Mouse (Mus musculus) T-helper 1 cell (primary cell): ENCODE measurements around the gene Vps13c.

Experiments used
- in situ Hi-C: fragments of 300-600 bp; cut with MboI, MseI; formaldehyde crosslinking; loops from one replicate; pipeline ENCODE4 v1.15.1; 2025; ENCODE audit warnings: high pct_unique_total_duplicates

The Vps13c gene

GRCm38 (mm10) chr9:67839981-67840859 is at the start of gene Vps13c:
TSS of gene Vps13c (plus strand) at chr9:67840396.
- in situ Hi-C loops = no loop called here

GRCm38 (mm10) chr9:67792405-67792804 is 47.8 kb upstream of the Vps13c start:
- in situ Hi-C loops = no loop called here

GRCm38 (mm10) chr9:67793501-67793900 is 46.7 kb upstream of the Vps13c start:
- in situ Hi-C loops = no loop called here

DNA sequence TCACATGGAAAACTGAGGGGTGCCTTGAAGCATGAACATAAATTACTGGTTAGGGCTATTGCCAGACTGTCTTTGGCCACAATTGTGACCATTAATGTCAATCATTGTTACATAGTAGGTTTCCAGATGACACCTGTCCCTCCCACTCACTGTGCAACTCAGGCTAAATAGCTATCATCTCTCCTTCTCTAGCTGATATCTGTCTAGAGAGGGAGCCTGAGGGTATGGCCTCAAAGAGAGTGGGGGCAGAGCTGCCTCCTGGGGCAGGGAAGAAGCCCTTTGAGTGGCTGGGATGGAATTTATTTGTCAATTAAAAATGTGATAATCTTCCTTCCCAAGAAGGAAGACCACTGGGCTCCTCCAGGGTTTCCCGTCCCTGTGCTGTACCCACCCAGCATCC is 46.0 kb upstream of the Vps13c start:
- in situ Hi-C loops = no loop called here

DNA sequence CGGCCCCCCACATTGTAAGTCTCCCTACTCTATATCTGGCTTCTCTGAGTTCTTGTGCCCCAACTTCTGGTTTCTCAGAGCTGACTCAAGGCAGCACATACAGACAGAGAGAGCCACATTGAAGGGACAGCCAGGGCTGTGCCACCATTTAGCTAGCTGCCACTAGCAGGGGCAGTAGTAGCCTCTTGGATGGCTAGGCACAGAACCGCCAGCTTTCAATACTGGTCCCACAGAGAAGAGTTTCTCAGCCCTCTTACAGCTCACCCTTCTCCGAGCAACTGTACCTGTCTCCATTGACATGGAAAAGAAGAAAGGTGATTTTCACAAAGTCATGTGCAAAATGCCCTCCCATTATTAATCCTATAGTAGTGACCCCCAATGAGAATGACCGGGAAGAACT is 45.5 kb upstream of the Vps13c start:
- in situ Hi-C loops = no loop called here

- in situ Hi-C loops = no loop called here
These were observed 45.0 kb upstream of the Vps13c start for GRCm38 (mm10) chr9:67795205-67795675.

DNA sequence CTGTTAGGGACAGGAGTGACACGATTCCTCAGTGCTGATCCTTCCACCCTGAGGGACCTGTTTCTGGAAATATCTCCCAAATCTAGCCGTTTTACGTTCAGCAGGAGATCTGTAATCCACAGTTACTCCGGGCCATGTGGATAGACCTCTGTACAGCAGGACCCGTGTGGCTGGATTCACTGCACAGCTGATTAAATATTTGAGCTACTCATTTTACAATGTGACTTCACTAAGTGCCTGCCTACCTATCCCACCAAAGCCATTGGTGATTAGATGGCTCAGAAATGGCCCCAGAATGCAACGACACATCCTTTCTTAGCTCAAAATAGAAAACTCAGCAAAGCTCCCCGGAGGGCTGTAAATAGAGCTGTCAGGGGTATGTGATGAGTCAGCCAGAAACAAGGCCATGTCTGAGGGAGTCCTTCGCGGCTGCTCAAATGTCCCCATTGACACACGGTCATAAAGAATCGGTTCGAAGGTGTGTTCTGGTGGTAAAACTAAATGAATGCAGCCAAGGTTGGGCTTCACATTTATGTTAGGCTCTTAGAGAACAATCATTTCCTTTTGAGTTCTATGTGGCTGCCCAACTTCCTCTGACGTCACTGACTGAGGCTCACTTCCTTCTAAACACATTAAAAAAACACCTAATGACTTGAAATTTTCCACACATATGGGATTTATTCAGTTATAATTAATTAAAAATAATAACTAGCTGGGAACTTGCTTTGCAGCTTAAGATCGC is 40.9 kb upstream of the Vps13c start:
- in situ Hi-C loops = no loop called here

- in situ Hi-C loops = loop anchor here (5.0 kb wide), 1 partner anchor 90 kb away; no protein-coding TSS in a partner anchor
These were observed 38.0 kb upstream of the Vps13c start for GRCm38 (mm10) chr9:67802241-67802640.

GRCm38 (mm10) chr9:67807000-67807399 is 33.2 kb upstream of the Vps13c start:
- in situ Hi-C loops = no loop called here

DNA sequence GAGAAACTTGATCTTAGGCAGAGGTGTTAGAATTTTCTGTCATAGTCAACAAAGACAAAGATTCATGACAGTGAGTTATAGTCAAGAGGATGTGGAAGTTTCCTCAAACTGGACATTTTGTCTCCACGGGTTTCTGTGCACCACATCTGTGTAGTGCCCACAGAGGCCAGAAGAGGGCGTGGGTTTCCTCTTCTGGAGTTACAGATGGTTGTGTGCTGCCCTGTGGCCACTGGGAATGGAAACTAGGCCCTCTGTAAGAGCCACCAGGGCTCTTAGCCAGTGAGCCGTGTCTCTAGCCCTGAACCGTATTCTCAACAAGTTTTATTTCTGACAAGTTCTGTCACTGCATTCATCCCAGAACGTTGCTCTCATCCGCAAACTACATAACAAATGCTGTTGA is 29.7 kb upstream of the Vps13c start:
- in situ Hi-C loops = no loop called here

- in situ Hi-C loops = no loop called here
These were observed 29.1 kb upstream of the Vps13c start for GRCm38 (mm10) chr9:67811116-67811515.

DNA sequence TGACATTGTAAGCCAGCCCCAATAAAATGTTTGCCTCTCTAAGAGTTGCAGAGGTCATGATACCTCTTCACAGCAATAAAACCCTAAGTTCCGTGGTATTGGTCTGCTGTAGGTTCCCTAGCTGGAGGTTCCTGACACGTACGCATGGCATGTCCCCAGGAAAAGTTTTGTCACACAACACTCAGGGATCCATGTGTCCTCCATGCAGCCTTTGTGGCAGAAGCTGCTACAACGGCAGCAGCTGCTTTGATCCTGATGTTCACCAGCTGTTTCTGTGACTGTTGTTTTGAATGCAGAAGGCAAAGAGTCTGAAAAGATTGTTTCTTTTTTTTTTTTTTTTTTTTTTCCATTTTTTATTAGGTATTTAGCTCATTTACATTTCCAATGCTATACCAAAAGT is 27.0 kb upstream of the Vps13c start:
- in situ Hi-C loops = no loop called here

DNA sequence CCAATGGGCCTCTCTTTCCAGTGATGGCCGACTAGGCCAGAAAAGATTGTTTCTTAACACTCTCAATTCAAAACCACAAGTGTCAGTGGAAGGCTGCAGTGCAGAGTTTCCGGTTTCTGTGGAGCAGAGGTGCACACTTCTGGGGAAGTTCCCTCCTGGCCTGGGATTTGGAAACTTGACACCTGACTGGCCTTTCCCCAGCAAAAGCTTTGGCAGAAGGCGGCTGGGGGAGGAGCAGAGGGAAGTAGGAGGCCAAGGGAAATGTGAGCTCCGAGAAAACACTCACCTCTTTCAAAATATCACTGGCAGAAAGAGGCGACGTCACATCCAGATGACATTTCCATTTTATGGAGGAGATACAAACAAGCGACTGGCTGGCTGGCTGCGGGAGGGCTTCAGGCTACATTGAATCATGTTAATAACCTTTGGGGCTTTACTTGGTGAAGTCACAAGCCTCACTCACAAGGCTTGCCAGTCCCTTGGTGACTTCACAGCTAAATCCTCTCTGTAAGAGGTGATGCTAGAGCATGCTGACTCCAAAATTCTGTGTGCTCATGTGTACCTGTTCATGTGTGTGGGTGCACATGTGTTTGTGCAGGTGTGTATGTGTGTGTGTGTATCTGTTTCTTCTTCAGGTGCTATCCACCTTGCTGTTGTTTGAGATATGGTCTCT is 26.4 kb upstream of the Vps13c start:
- in situ Hi-C loops = no loop called here

GRCm38 (mm10) chr9:67816172-67816928 is 23.8 kb upstream of the Vps13c start:
- in situ Hi-C loops = no loop called here

DNA sequence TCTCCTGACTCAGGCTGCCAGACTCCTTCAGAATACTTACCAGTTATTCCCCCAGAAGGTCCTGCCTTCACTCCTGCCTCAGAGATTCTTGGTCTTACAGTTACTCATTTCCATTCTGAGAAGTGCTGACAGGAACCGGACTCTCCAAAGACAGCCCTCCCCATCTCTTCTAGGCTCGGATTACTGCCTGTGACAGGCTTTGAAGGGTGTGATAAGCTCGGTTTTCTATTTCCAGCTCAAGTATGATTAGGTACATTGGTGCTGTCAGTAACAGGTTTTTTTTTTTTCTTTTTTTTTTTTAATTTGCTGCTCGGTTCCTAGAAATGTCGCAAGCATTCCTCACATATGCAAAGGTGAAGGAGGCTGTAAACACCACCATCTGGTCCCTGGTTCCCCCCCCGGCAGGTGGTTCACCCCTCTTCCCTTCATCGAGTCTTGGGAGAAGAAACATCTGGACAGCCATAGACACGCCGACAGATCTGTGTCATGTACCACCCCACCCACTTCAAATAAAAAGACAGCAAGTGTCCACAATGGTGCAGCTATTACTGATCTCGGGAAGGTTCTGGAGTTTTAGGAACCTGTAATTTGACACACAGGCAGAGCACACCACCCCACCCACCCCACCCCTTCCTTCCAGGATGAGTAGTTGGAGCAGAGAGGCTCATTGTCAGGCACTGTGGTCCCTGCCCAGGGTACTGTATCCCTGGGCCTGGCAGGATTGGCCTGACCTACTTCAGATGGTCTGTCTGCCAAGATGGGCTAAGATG is 22.1 kb upstream of the Vps13c start:
- in situ Hi-C loops = no loop called here

- in situ Hi-C loops = no loop called here
These were observed 21.6 kb upstream of the Vps13c start for GRCm38 (mm10) chr9:67818668-67818950.

- in situ Hi-C loops = no loop called here
These were observed 17.1 kb upstream of the Vps13c start for GRCm38 (mm10) chr9:67823131-67823530.

DNA sequence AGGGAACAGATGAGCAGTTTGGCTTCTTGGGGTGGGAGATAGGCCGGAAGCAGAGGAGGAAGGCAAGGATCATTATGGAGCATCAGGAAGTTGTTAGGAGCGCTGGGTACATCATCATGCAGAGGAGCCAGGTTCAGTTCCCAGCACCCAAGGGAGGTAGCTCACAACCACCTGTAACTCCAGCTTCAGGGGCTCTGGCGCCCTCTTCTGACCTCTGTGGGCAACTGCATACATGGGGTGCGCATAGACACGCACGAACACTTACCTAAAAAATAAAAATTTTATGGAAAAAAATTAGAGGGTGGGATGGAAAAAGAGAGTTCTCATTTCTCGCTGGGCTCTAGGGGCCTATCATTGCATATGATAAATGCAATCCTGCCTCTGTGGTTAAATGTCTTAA is 14.7 kb upstream of the Vps13c start:
- in situ Hi-C loops = no loop called here

DNA sequence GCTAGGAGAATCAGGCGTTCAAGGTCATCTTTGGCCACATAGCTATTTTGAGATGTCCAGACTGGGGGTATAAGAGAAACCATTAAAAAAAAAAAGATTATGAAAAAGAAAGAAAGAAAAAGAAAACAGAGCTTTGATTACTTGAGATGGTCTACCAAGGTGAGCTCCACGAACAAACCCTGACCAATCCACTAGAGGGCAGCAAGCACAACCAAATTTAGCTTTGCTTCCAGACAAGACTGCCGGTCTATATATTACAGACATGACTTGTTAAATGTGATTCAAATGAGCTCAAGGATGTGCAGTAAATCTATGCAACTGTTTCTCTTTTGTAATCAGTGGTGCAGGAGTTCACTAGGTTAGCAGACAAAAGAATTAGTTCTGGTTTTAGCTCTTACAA is 12.0 kb upstream of the Vps13c start:
- in situ Hi-C loops = no loop called here

DNA sequence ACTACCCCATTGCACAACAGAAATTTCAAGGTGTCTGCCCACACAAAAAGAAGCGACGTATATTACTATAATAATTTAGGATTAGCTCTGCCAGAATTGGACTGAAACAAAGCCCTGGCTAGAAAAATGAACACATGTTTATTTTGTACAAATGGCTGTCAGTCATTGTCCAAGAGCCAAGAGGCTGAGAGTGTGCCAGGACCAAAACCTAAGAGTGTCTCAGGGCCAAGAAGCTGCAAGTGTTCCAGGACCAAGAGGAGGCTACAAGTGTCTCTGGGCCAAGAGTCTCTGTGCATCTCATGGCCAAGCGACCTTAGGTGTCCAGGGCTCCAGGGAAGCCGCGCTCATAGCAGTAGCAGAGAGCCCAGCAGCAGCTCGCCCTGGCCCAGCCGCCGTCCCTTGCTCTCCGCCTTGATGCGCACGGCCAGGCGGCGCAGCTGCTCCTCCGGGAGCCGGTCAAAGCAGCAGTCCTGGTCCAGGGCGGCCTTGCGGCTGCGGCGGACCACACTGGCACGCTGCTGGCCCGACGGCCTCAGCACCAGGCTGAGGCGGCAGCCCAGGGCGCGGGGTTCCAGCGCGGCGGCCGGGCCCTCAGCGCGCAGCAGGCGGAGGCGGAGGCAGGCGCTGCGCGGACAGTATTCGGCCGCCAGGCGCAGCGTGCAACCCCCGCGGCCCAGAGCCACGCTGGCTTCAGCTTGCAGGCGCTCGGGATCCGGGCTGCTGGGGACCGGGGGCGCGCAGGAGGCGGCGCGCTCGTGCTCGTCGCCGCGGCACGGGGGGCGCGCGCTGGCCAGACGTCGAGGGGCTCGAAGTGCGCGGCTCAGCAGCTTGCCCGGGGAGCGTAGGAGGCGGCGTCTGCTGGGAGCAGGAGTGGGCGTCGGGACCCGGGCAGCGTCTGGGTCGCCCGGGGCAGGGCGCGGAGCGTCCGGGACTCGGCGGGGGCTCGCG is 9.5 kb upstream of the Vps13c start:
- in situ Hi-C loops = loop anchor here (5.0 kb wide), 1 partner anchor 142 kb away; no protein-coding TSS in a partner anchor
